Mouse (Mus musculus) testis, adult 2 months (tissue): ENCODE results near the gene Map2.

Experiments used
- CTCF ChIP-seq: fragments of 200-500 bp; IDR thresholded peaks from 2 replicates; pipeline ENCODE4 v1.5.1; 2012; ENCODE audit warnings: low read depth, mild to moderate bottlenecking, inconsistent platforms, low read length, moderate library complexity; ENCODE audit not compliant: control insufficient read depth, insufficient read depth, insufficient replicate concordance
- POLR2A ChIP-seq: fragments of 200-500 bp; IDR thresholded peaks from 2 replicates; pipeline ENCODE4 v1.6.1; 2012; ENCODE audit warnings: low read depth, mild to moderate bottlenecking, inconsistent platforms, low read length, moderate library complexity; ENCODE audit not compliant: control insufficient read depth

- TF ChIP-seq POLR2A (no peak), CTCF (no peak)
Observed at GRCm38 (mm10) chr1:66449471-66449870, 274.4 kb downstream of the Map2 start.
